Mouse (Mus musculus) kidney, adult 2 months (tissue): ENCODE data around the gene Mis18bp1.
"Not testable (repeated sequence)": the region's sequence is repeated elsewhere in the genome, so short reads cannot be mapped to it uniquely, and the experiment has no call there.

Experiments
- CTCF ChIP-seq: fragments of 200-500 bp; conservative IDR thresholded peaks from 2 replicates; pipeline ENCODE4 v1.5.1; 2011; ENCODE audit warnings: low read depth, mild to moderate bottlenecking, control low read depth, low read length, moderate library complexity, mixed read lengths; ENCODE audit not compliant: insufficient read depth, insufficient read length
- POLR2A ChIP-seq: fragments of 200-500 bp; IDR thresholded peaks from one replicate; pipeline ENCODE4 v1.6.1; 2011; ENCODE audit warnings: low read depth, low read length, control low read depth

DNA sequence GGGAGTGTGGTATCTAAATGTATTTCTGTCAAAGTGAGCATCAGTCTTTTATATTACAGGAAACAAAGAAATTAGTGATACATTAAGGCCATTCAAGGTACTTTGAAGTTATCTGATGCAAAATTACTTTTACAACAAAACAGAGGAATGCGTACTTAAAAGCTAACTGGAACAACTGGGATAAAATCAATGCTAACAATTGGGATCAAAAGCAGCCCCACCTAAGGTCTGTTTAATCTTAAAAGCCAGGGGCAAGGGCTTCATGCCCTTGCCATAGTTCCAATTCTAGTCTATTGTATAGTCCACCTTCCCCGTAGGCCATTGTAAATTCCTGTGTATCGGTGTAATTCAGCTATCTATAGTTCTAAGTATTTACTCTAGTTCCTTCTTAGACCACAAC, 57.4 kb downstream of the Mis18bp1 start:
- not testable (repeated sequence) for TF ChIP-seq CTCF, POLR2A
